33 mouse cellular contexts compared by ENCODE assay signal in genomic region chr4:43448554-43448953, GRCm38 (mm10). TPM values are rescaled to one million over a fixed set of nuclear protein-coding genes. Genes with fewer than 3 reads are reported as not detected.
DNase-seq lines count a peak whose midpoint lies in the region; ATAC-seq and TF ChIP-seq lines count a peak whose summit lies in the region.
"Had no signal": no experiment of that assay in that cellular context is flagged by ENCODE, and none has a peak within 500 bp of the region (broad histone marks: within the 10 kb centered on the region; RNA-seq: fewer than 3 reads in every experiment).

No protein-coding gene starts in this region.

- H3K27me3 ChIP-seq in cerebellum, adult 2 months (ENCODE audit: control insufficient read depth, insufficient read depth, low read length), result no peaks in the 10 kb centered on the region
- H3K27me3 ChIP-seq in forebrain, postnatal 0 days (ENCODE audit: insufficient read depth, low read length), result no peaks in the 10 kb centered on the region
- H3K27me3 ChIP-seq in forebrain, embryonic 11.5 days (ENCODE audit: control insufficient read depth, insufficient read depth, low read length), result no peaks in the 10 kb centered on the region
- H3K27me3 ChIP-seq in hindbrain, postnatal 0 days (ENCODE audit: insufficient read depth, low read length), result no peaks in the 10 kb centered on the region
- H3K27me3 ChIP-seq in hindbrain, embryonic 12.5 days, result peaks cover 13% of the 10 kb centered on the region

- no peak overlapping the region for H3K4me2 ChIP-seq in forebrain, postnatal 0 days (ENCODE audit: low read depth)
- H3K4me2 ChIP-seq in forebrain, embryonic 11.5 days (ENCODE audit: low read depth, low read length, severe bottlenecking), result no peak overlapping the region
- no peak overlapping the region for H3K4me2 ChIP-seq in hindbrain, postnatal 0 days (ENCODE audit: low read depth, low read length)
- no peak overlapping the region for H3K4me2 ChIP-seq in hindbrain, embryonic 12.5 days (replicated peaks)
- H3K4me2 ChIP-seq: embryonic facial prominence, embryonic 13.5 days; limb, embryonic 15.5 days; liver, embryonic 15.5 days; lung, embryonic 14.5 days; midbrain, embryonic 15.5 days; neural tube, embryonic 15.5 days; stomach, embryonic 15.5 days had no signal

- TF ChIP-seq CTCF in cerebellum, adult 2 months (IDR thresholded peaks at IDR 0.05; ENCODE audit: borderline replicate concordance, insufficient read depth, low read depth, low read length), result no peak
- TF ChIP-seq CTCF in forebrain, postnatal 0 days (IDR thresholded peaks at IDR 0.05; ENCODE audit: low read depth), result no peak
- TF ChIP-seq CTCF in hindbrain, postnatal 0 days (IDR thresholded peaks at IDR 0.05; ENCODE audit: low read depth), result no peak

- no peak overlapping the region for H3K9ac ChIP-seq in forebrain, postnatal 0 days
- H3K9ac ChIP-seq in forebrain, embryonic 11.5 days (ENCODE audit: low read length), result no peak overlapping the region
- H3K9ac ChIP-seq in hindbrain, postnatal 0 days (replicated peaks; ENCODE audit: low read length), result no peak overlapping the region
- H3K9ac ChIP-seq in hindbrain, embryonic 12.5 days, result no peak overlapping the region
- H3K9ac ChIP-seq: embryonic facial prominence, embryonic 13.5 days; limb, embryonic 15.5 days; liver, embryonic 15.5 days; lung, embryonic 14.5 days; midbrain, embryonic 15.5 days; neural tube, embryonic 15.5 days; stomach, embryonic 15.5 days had no signal

- ATAC-seq in forebrain, postnatal 0 days, result no peak
- ATAC-seq in forebrain, embryonic 11.5 days (replicated peaks; ENCODE audit: low FRiP score), result no peak
- ATAC-seq in hindbrain, postnatal 0 days, result no peak
- no peak for ATAC-seq in hindbrain, embryonic 12.5 days (ENCODE audit: low FRiP score)
- no peak for ATAC-seq in CD4-positive, CD25-positive, alpha-beta regulatory T cell, adult 4 months
- ATAC-seq: forebrain, embryonic 16.5 days; intestine, embryonic 16.5 days; midbrain, embryonic 15.5 days had no signal

- 37% methylated on average over 3 of the region's 3 CpGs for WGBS in cerebellum, adult 2 months
- 66% methylated on average over 3 of the region's 3 CpGs for WGBS in forebrain, postnatal 0 days
- 92% methylated on average over 3 of the region's 3 CpGs for WGBS in forebrain, embryonic 11.5 days
- 81% methylated on average over 3 of the region's 3 CpGs for WGBS in hindbrain, postnatal 0 days
- WGBS in hindbrain, embryonic 12.5 days, result 83% methylated on average over 3 of the region's 3 CpGs

- DNase-seq in cerebellum, adult 2 months, result peak; percentile 44 to 55
- no peak for DNase-seq in cerebellum, adult 9-11 months
- peak; percentile 39 for DNase-seq in forebrain, postnatal 0 days
- DNase-seq in forebrain, embryonic 11.5 days (ENCODE audit: low spot score), result no peak
- DNase-seq in hindbrain, postnatal 0 days (ENCODE audit: low spot score), result peak; percentile 40
- DNase-seq in adrenal gland, postnatal 25 days, result peak; percentile 63
- DNase-seq: cerebellum, adult 8-10 months; kidney, adult 8-10 months; kidney, postnatal 4 days; lung, embryonic 14.5 days; lung, postnatal 14 days; retina, postnatal 1 day; right cerebral cortex, postnatal 14 days had no signal

- H3K9me3 ChIP-seq in forebrain, postnatal 0 days (ENCODE audit: low read length), result no peaks in the 10 kb centered on the region
- no peaks in the 10 kb centered on the region for H3K9me3 ChIP-seq in forebrain, embryonic 11.5 days (ENCODE audit: control insufficient read depth, low read length)
- no peaks in the 10 kb centered on the region for H3K9me3 ChIP-seq in hindbrain, postnatal 0 days (ENCODE audit: low read length)
- H3K9me3 ChIP-seq in hindbrain, embryonic 12.5 days (replicated peaks), result no peaks in the 10 kb centered on the region
- H3K9me3 ChIP-seq: embryonic facial prominence, embryonic 13.5 days; forebrain, embryonic 10.5 days; limb, embryonic 10.5 days; limb, embryonic 15.5 days; liver, embryonic 15.5 days; midbrain, embryonic 10.5 days; midbrain, embryonic 15.5 days; neural tube, embryonic 15.5 days; stomach, embryonic 15.5 days had no signal

- H3K27ac ChIP-seq in cerebellum, adult 2 months (ENCODE audit: insufficient read depth, low read length), result no peak overlapping the region
- no peak overlapping the region for H3K27ac ChIP-seq in forebrain, postnatal 0 days (ENCODE audit: low read depth, low read length)
- H3K27ac ChIP-seq in forebrain, embryonic 11.5 days (ENCODE audit: low read depth, low read length), result no peak overlapping the region
- no peak overlapping the region for H3K27ac ChIP-seq in hindbrain, postnatal 0 days
- no peak overlapping the region for H3K27ac ChIP-seq in hindbrain, embryonic 12.5 days
- H3K27ac ChIP-seq: embryonic facial prominence, embryonic 13.5 days; forebrain, embryonic 10.5 days; kidney, postnatal 0 days; limb, embryonic 10.5 days; limb, embryonic 15.5 days; liver, embryonic 15.5 days; midbrain, embryonic 10.5 days; midbrain, embryonic 15.5 days; neural tube, embryonic 15.5 days; stomach, embryonic 15.5 days had no signal

- H3K4me1 ChIP-seq in cerebellum, adult 2 months (ENCODE audit: control insufficient read depth, insufficient read depth, low read length), result peaks cover 7% of the 10 kb centered on the region; the same call in 1 of the 2 replicates
- H3K4me1 ChIP-seq in forebrain, postnatal 0 days (ENCODE audit: insufficient read depth), result peaks cover 7% of the 10 kb centered on the region
- peaks cover 6% of the 10 kb centered on the region; the same call in 1 of the 2 replicates for H3K4me1 ChIP-seq in forebrain, embryonic 11.5 days (replicated peaks; ENCODE audit: control insufficient read depth, insufficient read depth, low read length)
- H3K4me1 ChIP-seq in hindbrain, postnatal 0 days (ENCODE audit: insufficient read depth, low read length), result peaks cover 13% of the 10 kb centered on the region
- peaks cover 17% of the 10 kb centered on the region for H3K4me1 ChIP-seq in hindbrain, embryonic 12.5 days

- H3K4me3 ChIP-seq in cerebellum, adult 2 months (replicated peaks; ENCODE audit: insufficient read depth, low read depth, low read length), result no peak overlapping the region
- no peak overlapping the region for H3K4me3 ChIP-seq in forebrain, postnatal 0 days (ENCODE audit: low read depth, low read length)
- H3K4me3 ChIP-seq in forebrain, embryonic 11.5 days (ENCODE audit: low read depth, low read length), result no peak overlapping the region
- H3K4me3 ChIP-seq in hindbrain, postnatal 0 days (ENCODE audit: low read length), result no peak overlapping the region
- no peak overlapping the region for H3K4me3 ChIP-seq in hindbrain, embryonic 12.5 days
- H3K4me3 ChIP-seq: embryonic facial prominence, embryonic 13.5 days; forebrain, embryonic 10.5 days; limb, embryonic 10.5 days; limb, embryonic 15.5 days; liver, embryonic 15.5 days; midbrain, embryonic 10.5 days; midbrain, embryonic 15.5 days; neural tube, embryonic 15.5 days; stomach, embryonic 15.5 days had no signal

- no peak for TF ChIP-seq POLR2A in cerebellum, adult 2 months (IDR thresholded peaks at IDR 0.05; ENCODE audit: borderline replicate concordance, insufficient read depth, low read length)

- peaks cover 32% of the 10 kb centered on the region for H3K36me3 ChIP-seq in forebrain, postnatal 0 days (ENCODE audit: insufficient read depth)
- peaks cover 2% of the 10 kb centered on the region; the same call in 1 of the 2 replicates for H3K36me3 ChIP-seq in forebrain, embryonic 11.5 days (ENCODE audit: control insufficient read depth, insufficient read depth, low read length)
- peaks cover 29% of the 10 kb centered on the region for H3K36me3 ChIP-seq in hindbrain, postnatal 0 days (ENCODE audit: insufficient read depth, low read length)
- H3K36me3 ChIP-seq in hindbrain, embryonic 12.5 days, result peaks cover 39% of the 10 kb centered on the region

RNA-seq across cellular contexts. Expression of gene Cd72, which starts 5.9 kb away (rescaled TPM):
- 0.74 and 0.84 TPM in 2 replicates for polyA plus RNA-seq in cerebellum, adult 2 months (2012; rRNA removed)
- total RNA-seq in forebrain, postnatal 0 days (2014; rRNA removed), result 0.19 TPM in 1 of 2 replicates, not detected in the other
- polyA plus RNA-seq in forebrain, postnatal 0 days (2015; fragmentation: Nextera tagmentation; extraction: Ambion mirVana), result 3.2 and 4.6 TPM in 2 replicates
- polyA plus RNA-seq in forebrain, embryonic 11.5 days (2014; fragmentation: Nextera tagmentation; extraction: Ambion mirVana), result 2.6 and 4.8 TPM in 2 replicates
- total RNA-seq in hindbrain, postnatal 0 days (2014; rRNA removed), result not detected in 2 replicates
- polyA plus RNA-seq in hindbrain, postnatal 0 days (2015; fragmentation: Nextera tagmentation; extraction: Ambion mirVana), result 4.4 and 4.7 TPM in 2 replicates
- polyA plus RNA-seq in hindbrain, embryonic 12.5 days (2016; fragmentation: Nextera tagmentation; extraction: Ambion mirVana), result 2.0 and 3.8 TPM in 2 replicates
- total RNA-seq in adrenal gland, postnatal 25 days (2021), result 2.9 TPM in 1 of 2 replicates, not detected in the other
- 100 to 1,000 TPM; 132 to 166 TPM for polyA plus RNA-seq in CD4-positive, CD25-positive, alpha-beta regulatory T cell, adult 4 months (2017; shearing (Covaris generic))

RNA-seq across cellular contexts. Expression of gene Tesk1, which starts 6.8 kb away (rescaled TPM):
- 51.2 and 56.3 TPM in 2 replicates for polyA plus RNA-seq in cerebellum, adult 2 months (2012; rRNA removed)
- 101 and 124 TPM in 2 replicates for total RNA-seq in forebrain, postnatal 0 days (2014; rRNA removed)
- polyA plus RNA-seq in forebrain, postnatal 0 days (2015; fragmentation: Nextera tagmentation; extraction: Ambion mirVana), result 14.8 and 15.4 TPM in 2 replicates
- polyA plus RNA-seq in forebrain, embryonic 11.5 days (2014; fragmentation: Nextera tagmentation; extraction: Ambion mirVana), result 9.3 and 10.7 TPM in 2 replicates
- 157 and 171 TPM in 2 replicates for total RNA-seq in hindbrain, postnatal 0 days (2014; rRNA removed)
- polyA plus RNA-seq in hindbrain, postnatal 0 days (2015; fragmentation: Nextera tagmentation; extraction: Ambion mirVana), result 16.2 and 17.8 TPM in 2 replicates
- 15.7 and 16.2 TPM in 2 replicates for polyA plus RNA-seq in hindbrain, embryonic 12.5 days (2016; fragmentation: Nextera tagmentation; extraction: Ambion mirVana)
- 51.3 and 53.2 TPM in 2 replicates for total RNA-seq in adrenal gland, postnatal 25 days (2021)
- 1 to 10 TPM in 1 of 2 experiments, under 1 TPM in 1; 0.37 to 1.7 TPM for polyA plus RNA-seq in CD4-positive, CD25-positive, alpha-beta regulatory T cell, adult 4 months (2017; shearing (Covaris generic))

RNA-seq across cellular contexts. Expression of gene Fam166b, which starts 19.6 kb away (rescaled TPM):
- 0.87 and 2.0 TPM in 2 replicates for polyA plus RNA-seq in cerebellum, adult 2 months (2012; rRNA removed)
- total RNA-seq in forebrain, postnatal 0 days (2014; rRNA removed), result 0.15 and 1.3 TPM in 2 replicates
- polyA plus RNA-seq in forebrain, postnatal 0 days (2015; fragmentation: Nextera tagmentation; extraction: Ambion mirVana), result 0.58 and 0.96 TPM in 2 replicates
- polyA plus RNA-seq in forebrain, embryonic 11.5 days (2014; fragmentation: Nextera tagmentation; extraction: Ambion mirVana), result 0.28 and 0.31 TPM in 2 replicates
- total RNA-seq in hindbrain, postnatal 0 days (2014; rRNA removed), result 0.61 and 1.4 TPM in 2 replicates
- polyA plus RNA-seq in hindbrain, postnatal 0 days (2015; fragmentation: Nextera tagmentation; extraction: Ambion mirVana), result 1.6 TPM in 2 replicates
- 1.3 TPM in 1 of 2 replicates, not detected in the other for polyA plus RNA-seq in hindbrain, embryonic 12.5 days (2016; fragmentation: Nextera tagmentation; extraction: Ambion mirVana)
- total RNA-seq in adrenal gland, postnatal 25 days (2021), result not detected in 2 replicates
- polyA plus RNA-seq in CD4-positive, CD25-positive, alpha-beta regulatory T cell, adult 4 months (2017; shearing (Covaris generic)), result not detected
- total RNA-seq: heart, adult 8-10 months; heart, postnatal 25 days had no signal
- polyA plus RNA-seq: heart, embryonic 14.5 days; liver, embryonic 15.5 days had no signal

RNA-seq across cellular contexts. Expression of gene Sit1, which starts 35.0 kb away (rescaled TPM):
- polyA plus RNA-seq in cerebellum, adult 2 months (2012; rRNA removed), result not detected in 2 replicates
- not detected in 2 replicates for total RNA-seq in forebrain, postnatal 0 days (2014; rRNA removed)
- polyA plus RNA-seq in forebrain, postnatal 0 days (2015; fragmentation: Nextera tagmentation; extraction: Ambion mirVana), result not detected in 2 replicates
- polyA plus RNA-seq in forebrain, embryonic 11.5 days (2014; fragmentation: Nextera tagmentation; extraction: Ambion mirVana), result not detected in 2 replicates
- 0.90 TPM in 1 of 2 replicates, not detected in the other for total RNA-seq in hindbrain, postnatal 0 days (2014; rRNA removed)
- not detected in 2 replicates for polyA plus RNA-seq in hindbrain, postnatal 0 days (2015; fragmentation: Nextera tagmentation; extraction: Ambion mirVana)
- not detected in 2 replicates for polyA plus RNA-seq in hindbrain, embryonic 12.5 days (2016; fragmentation: Nextera tagmentation; extraction: Ambion mirVana)
- 0.24 TPM in 1 of 2 replicates, not detected in the other for total RNA-seq in adrenal gland, postnatal 25 days (2021)
- 100 to 1,000 TPM; 144 to 199 TPM for polyA plus RNA-seq in CD4-positive, CD25-positive, alpha-beta regulatory T cell, adult 4 months (2017; shearing (Covaris generic))
- total RNA-seq: heart, adult 8-10 months; heart, postnatal 25 days; layer of hippocampus, adult 8-10 months; left cerebral cortex, postnatal 10 days had no signal
- polyA plus RNA-seq: embryonic facial prominence, embryonic 13.5 days; forebrain, embryonic 10.5 days; forebrain, embryonic 16.5 days; heart, embryonic 14.5 days; hindbrain, embryonic 11.5 days; intestine, embryonic 16.5 days; kidney, postnatal 0 days; limb, embryonic 10.5 days; limb, embryonic 15.5 days; lung, embryonic 14.5 days; midbrain, embryonic 10.5 days; midbrain, embryonic 15.5 days; neural tube, embryonic 15.5 days; stomach, embryonic 15.5 days had no signal

RNA-seq across cellular contexts. Expression of gene Ccdc107, which starts 44.1 kb away (rescaled TPM):
- polyA plus RNA-seq in cerebellum, adult 2 months (2012; rRNA removed), result 133 and 137 TPM in 2 replicates
- 57.3 and 86.2 TPM in 2 replicates for total RNA-seq in forebrain, postnatal 0 days (2014; rRNA removed)
- polyA plus RNA-seq in forebrain, postnatal 0 days (2015; fragmentation: Nextera tagmentation; extraction: Ambion mirVana), result 92.2 and 103 TPM in 2 replicates
- 50.3 and 54.3 TPM in 2 replicates for polyA plus RNA-seq in forebrain, embryonic 11.5 days (2014; fragmentation: Nextera tagmentation; extraction: Ambion mirVana)
- 36.6 and 89.9 TPM in 2 replicates for total RNA-seq in hindbrain, postnatal 0 days (2014; rRNA removed)
- 104 and 108 TPM in 2 replicates for polyA plus RNA-seq in hindbrain, postnatal 0 days (2015; fragmentation: Nextera tagmentation; extraction: Ambion mirVana)
- 50.8 and 51.4 TPM in 2 replicates for polyA plus RNA-seq in hindbrain, embryonic 12.5 days (2016; fragmentation: Nextera tagmentation; extraction: Ambion mirVana)
- total RNA-seq in adrenal gland, postnatal 25 days (2021), result 54.6 and 58.2 TPM in 2 replicates
- 10 to 100 TPM; 64.0 to 76.0 TPM for polyA plus RNA-seq in CD4-positive, CD25-positive, alpha-beta regulatory T cell, adult 4 months (2017; shearing (Covaris generic))

Comparison
In these comparisons a context has a peak if more than half of its experiments do, and no peak if none do; other contexts are left out.
1. DNase-seq: peak in cerebellum, adult 2 months (2 of 2), forebrain, postnatal 0 days (single experiment), hindbrain, postnatal 0 days (single experiment) and adrenal gland, postnatal 25 days (single experiment); none in cerebellum, adult 9-11 months (single experiment) and forebrain, embryonic 11.5 days (single experiment).
2. RNA of gene Cd72, which starts 5.9 kb away (polyA plus RNA-seq): 132 to 166 TPM in CD4-positive, CD25-positive, alpha-beta regulatory T cell, adult 4 months; 4.4 to 4.7 TPM in hindbrain, postnatal 0 days, 2.0 to 3.8 TPM in hindbrain, embryonic 12.5 days, 3.2 to 4.6 TPM in forebrain, postnatal 0 days, 2.6 to 4.8 TPM in forebrain, embryonic 11.5 days and 0.74 to 0.84 TPM in cerebellum, adult 2 months; every median in the first group is over 10 times any median in the second.